Mouse (Mus musculus) gastrocnemius, postnatal 10 days (tissue): ENCODE data around the gene Fcho2. TPM values are rescaled to one million over a fixed set of nuclear protein-coding genes. Genes with fewer than 3 reads are reported as not detected.

ENCODE experiments used
- DNase-seq: peaks from one replicate; pipeline ENCODE4 v3.0.0; 2021; ENCODE audit warnings: mixed read lengths
- total RNA-seq, 2 experiments: library from RNA; stranded (reverse); gene quantifications; 2 replicates each; pipeline ENCODE4 v1.2.3; 2021

Fcho2 gene
- total RNA-seq, 2 experiments from 2014 or later, result 26.0 to 34.6 TPM

DNA sequence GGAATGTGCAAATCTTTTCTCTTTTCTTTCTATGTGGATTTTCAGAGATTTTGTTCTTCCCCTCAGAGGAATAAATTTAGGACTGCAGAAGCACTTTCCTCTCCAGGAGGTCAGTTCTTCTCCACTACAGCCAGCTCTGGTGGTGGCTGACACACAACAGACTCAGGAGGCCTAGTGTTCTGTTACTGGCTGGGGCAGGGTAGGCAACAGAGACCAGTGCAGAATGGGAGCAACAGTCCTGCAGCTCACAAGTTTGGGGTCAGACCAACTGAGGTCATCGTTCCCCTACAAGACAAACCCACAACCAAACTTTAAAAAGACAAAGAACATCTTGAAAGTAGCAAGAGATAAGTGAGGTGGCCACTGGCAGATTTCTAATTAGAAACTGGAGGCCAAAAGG is 104.6 kb downstream of the Fcho2 start:
- DNase-seq, result no peak

- no peak for DNase-seq
Measured at GRCm38 (mm10) chr13:98710236-98710635, 105.0 kb downstream of the Fcho2 start.

DNA sequence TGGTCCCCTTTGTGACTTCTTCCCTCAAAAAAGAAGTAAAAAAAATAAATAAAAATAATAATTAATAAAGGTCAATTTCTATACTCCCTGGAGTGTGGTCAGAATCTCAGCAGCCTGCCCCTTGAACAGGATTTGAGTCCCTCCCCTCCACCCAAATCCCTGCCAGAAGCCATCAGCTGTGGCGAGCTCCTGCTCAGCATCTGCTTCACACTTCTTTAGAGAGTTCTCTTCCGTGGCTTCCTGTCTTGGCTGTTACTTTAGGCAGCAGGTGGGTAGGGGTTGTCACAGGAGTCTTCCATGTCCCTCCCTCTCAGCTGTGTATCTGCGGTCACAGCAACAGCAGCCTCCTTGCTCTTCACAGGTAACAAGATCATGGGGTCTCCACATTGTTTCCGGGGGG is 109.7 kb downstream of the Fcho2 start:
- no peak for DNase-seq

- no peak for DNase-seq
Measured at GRCm38 (mm10) chr13:98703786-98704185, 111.5 kb downstream of the Fcho2 start.

GRCm38 (mm10) chr13:98702361-98702760 is 112.9 kb downstream of the Fcho2 start:
- no peak for DNase-seq

DNA sequence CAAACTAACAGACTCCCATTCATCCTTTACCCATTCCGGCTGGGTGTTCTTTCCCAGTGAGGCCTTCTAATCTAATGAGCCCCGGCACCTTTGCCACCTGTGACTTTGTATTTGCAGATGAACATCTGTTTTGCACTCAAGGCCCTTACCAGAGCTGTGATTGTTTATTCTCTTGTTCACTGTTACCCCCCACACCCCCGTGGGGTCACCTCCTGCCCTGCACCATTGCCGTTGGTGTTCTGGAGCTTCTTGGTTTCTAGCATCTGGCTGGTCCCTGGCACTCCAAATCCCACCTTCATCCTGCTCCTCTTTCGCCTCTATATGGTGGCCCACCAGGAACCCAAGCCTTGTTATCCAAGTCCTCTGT is 114.0 kb downstream of the Fcho2 start:
- DNase-seq, result no peak

DNA sequence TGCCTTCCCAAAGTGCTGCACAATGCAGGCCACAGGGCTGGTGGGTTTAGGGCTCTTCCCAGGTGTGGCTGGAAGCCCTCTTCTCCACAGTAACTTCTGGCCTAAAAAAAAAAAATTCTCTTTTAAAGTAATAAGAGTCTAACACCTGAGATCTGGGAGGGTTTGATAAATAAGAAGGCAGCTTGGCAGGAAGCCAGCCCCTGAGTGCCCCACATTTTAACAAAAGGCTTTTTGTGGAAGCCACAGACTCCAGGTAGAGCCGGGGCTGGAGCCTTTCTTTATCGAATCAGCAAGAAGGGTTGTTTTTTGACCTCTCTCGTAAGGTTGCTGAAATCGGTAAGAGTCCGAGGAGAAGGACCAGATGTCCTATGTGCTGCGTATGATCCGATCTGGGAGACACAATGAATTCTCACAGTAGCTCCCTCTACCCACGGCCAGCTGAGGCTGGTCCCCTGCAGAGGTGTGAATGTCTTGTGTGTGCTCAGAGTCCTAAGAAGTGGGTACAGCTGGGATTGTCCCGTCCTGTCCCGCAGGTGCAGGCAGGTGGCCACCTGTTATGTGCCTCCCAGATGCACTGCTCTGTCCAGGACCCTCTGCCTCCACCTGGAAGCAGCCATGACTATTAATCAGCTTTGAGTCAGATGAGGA is 114.5 kb downstream of the Fcho2 start:
- DNase-seq, result no peak

DNA sequence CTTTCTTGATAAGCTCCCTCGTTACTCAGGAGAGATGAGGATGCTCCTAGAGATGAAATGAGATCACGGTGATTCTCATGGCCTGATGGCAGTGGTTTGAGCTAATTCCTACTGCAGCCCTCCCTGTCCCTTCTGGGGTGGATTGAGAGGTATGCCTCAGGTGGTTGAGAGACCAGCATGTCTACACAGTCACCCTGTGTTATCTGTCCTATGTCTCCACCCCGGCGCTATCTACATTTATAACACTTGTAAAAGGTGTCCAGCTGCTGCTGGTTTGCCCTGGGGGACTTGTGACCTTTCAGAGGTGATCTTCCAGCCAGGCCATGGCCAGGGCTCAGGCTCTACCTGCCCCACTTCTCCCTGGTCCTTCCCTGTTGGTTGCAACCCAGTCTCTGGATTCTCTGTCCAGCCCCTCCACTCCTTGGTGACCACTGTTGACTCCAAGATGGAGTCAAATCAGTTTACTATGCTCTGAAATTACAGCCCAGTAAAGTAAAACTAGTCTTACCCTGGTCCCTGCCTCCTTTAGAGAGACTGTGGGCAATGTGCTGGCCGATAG is 115.2 kb downstream of the Fcho2 start:
- DNase-seq, result no peak

DNA sequence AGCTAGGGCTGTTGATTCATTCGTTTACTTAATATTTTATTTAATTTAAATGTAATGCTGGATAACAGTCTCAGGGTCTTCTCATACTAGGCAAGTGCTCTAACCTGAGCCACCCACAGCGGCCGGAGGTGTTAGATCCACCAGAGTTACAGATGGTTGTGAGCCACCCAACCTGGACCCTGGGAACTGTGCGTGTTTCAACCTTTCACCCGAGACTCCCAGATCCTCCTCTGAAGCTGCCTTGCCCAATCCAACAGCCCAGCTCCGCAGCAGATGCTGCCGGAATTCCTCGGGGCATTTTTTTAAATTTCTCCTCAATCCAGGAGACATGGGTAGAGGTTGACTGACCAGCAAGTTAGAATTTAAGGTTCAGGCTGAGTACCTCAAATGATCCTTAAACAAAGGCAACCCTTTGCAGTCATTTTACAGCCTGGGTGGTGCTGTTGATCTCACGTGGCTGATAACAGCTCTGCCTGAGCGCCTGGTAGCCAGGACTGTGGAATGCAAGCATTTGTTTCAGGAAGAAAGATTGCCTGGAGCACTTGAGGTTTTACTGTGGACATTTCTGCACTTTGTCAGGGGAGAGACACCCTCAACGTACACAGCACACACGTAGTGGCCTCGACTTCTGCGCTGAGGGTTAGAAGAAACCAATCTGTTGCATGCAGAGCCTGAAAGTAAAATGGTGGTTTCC is 116.1 kb downstream of the Fcho2 start:
- no peak for DNase-seq

DNA sequence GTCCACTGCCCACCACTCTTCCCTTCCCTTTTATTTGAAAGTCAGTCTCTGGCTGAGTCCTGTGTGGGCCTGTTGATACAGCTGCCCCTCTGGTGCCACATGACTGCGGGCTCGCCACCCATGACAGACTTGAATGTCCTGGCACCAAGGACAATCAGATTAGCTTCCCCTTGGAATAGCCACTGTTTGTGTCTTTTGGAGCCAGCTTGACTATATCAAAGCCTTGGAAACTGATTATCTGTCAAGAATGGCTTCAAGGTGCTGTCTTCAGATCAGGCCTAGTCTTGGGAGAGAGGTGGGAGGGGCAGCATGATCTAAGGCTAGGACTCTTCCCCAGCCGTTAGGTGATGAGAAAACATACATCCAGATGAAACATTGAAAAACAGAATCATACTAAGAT is 118.5 kb downstream of the Fcho2 start:
- DNase-seq, result no peak

DNA sequence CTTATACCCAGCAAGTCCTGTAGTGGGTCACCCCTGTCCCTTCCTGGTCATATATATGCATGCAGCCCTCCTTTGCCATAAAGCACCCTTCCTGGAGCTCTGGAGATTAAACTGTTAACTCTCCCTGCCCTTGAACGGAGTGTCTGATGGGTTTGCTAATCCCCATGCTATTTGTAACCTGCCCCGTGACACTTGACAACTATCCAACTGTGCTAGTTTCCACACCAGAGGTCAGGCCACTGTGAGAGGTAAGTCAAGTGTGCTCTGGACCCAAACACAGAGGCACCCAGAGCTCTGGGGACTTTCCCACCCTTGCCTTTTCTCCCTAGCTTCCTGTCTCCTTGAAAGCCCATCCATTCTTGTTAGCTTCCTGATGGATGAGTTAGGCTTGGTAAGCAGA is 119.7 kb downstream of the Fcho2 start:
- no peak for DNase-seq

- no peak for DNase-seq
Measured at GRCm38 (mm10) chr13:98694773-98695314, 120.4 kb downstream of the Fcho2 start, which contains the start of gene Tmem171. TSS of gene Tmem171 (minus strand) at chr13:98694834.

DNA sequence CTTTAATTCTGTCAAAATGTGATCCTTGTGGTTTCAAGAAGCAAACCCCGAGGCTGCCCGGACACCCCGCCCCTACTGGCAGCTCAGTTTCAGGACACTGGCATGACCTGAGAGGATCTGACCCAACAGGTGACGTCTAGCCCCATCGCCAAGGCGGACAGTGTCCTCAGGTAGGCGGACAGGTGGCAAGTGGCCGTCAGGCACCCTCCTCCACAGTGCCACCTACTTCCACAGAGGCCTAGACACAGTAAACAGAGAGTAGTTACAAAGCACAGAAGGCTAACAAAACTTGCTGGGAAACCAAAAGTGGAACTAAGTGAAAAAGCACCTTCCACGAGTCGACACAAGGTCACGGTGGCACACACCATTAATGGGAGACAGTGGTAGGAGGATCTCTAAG is 121.9 kb downstream of the Fcho2 start:
- DNase-seq, result no peak

DNA sequence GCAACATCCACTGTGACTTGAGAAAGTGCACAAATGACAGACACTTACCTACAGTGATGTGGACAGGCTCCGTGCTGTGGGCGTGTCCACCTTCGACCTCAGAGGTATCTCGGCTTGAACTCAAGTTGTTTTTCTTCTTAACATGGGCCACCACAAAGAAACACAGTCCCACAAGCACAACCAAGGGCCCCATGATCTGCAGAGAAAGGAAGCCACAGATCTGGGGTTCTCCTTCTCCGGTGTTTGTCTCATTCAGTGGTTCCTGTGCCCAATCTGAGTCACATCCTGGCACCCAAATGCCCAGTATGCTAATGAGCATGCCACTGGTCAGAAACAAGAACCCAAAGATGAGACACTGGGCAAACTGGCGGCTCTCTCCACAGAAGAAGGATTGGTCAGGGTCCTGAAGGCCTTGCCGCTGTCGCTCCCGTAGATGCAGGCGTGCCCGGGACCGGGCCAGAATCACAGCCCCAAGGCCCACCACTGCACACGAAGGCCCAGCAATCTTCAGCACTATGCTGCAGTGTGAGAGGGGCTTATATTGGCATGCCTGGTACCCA is 123.2 kb downstream of the Fcho2 start:
- DNase-seq, result no peak

GRCm38 (mm10) chr13:98690886-98691285 is 124.4 kb downstream of the Fcho2 start:
- no peak for DNase-seq

GRCm38 (mm10) chr13:98689605-98690290 is 125.5 kb downstream of the Fcho2 start:
- peak; percentile 56 for DNase-seq

GRCm38 (mm10) chr13:98687931-98688330 is 127.3 kb downstream of the Fcho2 start:
- DNase-seq, result no peak

DNA sequence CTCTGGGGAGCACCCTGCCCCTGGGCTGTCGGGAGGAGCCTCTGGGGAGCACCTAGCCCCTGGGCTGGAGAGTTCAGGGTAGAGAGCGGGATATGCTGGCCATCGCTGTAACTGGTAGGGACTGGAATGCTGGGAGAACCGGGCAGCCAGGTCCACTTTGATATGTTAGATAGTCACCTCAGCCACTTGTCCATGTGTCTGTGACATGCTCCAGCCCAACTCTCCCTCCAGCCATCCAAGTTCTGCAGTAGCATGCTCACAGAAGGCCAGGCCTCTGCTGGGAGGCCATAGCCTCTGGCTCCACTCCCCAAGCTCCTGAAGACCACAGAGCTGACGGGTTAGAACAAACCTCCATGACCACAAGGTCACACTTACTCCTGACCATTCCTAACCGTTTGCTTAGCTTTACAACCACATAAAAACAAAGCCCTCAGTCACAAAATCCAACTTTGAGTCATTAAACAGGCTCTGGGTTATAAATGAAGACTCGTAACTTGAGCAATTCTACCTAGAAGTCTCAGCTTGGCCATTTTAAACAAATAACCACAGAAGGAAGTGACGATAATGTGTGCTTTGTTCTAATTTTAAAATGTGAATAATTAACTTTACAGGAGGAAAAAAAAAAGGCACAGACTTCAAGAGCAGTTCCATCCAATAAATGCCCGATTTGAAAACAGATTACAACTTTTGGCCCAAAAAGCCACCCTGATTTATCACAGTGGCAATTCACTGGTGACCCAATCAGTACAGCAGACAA is 130.9 kb downstream of the Fcho2 start:
- DNase-seq, result no peak

DNA sequence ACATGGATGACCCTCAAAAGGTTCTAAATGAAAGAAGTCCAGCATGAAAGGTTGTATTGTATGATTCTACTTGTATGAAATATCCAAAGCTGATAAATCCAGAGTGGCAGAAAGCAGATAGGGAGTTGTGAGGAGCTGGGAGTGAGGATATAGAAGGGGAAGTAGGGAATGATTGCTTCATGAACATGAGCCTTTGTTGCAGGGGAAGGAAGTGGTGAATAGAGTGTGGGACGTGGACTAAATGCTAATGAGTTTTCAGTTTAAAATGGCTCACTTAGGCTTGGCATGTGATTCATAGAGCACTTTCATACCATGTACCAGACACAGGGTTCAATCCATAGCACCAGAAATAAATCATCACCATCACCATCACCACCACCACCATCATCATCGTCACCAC is 131.8 kb downstream of the Fcho2 start:
- no peak for DNase-seq

DNA sequence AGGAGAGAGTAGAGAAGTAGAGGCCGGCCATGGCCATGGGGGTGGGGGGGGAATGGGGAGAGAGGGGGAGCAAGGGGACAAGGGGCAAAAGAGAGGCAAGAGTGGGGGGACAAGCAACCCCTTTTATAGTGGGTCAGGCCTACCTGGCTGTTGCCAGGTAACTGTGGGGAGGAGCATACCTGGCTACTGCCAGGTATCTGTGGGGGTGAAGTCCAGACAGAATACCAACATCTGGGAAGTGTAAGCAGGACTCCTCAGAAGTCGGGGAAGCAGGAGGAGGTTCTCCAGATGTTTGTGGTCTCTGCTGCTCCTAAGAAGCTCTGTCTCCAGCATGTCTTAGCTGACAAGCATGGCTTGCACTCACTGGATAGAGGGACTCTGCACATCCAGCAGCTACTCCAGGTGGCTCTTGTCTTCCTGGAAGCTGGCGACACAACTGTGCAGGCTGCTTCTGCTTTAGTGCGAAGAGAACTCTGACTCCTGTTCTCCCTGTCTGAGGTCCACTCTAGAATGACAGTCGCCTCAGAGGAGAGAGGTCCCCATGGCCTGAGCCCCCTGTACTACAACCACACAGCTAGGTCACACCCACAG is 134.7 kb downstream of the Fcho2 start:
- DNase-seq, result no peak

DNA sequence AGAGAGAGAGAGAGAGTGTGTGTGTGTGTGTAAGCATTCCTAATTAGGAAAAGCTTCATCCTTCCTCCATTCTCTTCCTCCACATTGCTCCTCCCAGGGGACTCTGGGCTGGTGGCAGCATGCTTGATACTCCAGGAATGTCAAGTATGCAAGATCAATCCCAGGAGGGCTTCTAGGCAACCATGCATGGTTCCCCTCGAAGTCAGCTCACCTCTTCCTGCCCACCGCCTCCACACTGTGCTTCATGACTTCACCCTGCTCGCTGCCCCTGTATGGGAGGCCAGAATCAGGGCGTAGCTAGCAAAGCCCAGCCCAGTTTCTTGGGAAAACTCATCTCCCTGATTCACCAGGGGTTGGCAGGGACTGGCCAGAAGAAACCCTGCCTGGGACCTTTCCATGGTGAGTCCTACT is 135.6 kb downstream of the Fcho2 start:
- DNase-seq, result no peak
